Mouse (Mus musculus) embryonic facial prominence, embryonic 15.5 days (tissue): Measurements from ENCODE around the gene Zfp408. TPM values are rescaled to one million over a fixed set of nuclear protein-coding genes. Genes with fewer than 3 reads are reported as not detected.

Experiments used
- ATAC-seq: fragments of 200-750 bp; cut with Nextera tagmentation; 2 replicates; pipeline ENCODE4 v1.8.0; 2017; ENCODE audit warnings: low read depth, moderate TSS enrichment; ENCODE audit not compliant: insufficient number of reproducible peaks, low FRiP score, low TSS enrichment
- H3K27ac ChIP-seq: fragments of 300-500 bp; sonication (generic); replicated peaks from 2 replicates; pipeline ENCODE4 v1.5.1; 2015; ENCODE audit warnings: mild to moderate bottlenecking, inconsistent platforms
- H3K27me3 ChIP-seq: fragments of 300-500 bp; sonication (generic); 2 replicates; pipeline ENCODE4 v1.6.1; 2015; ENCODE audit warnings: inconsistent platforms
- H3K36me3 ChIP-seq: fragments of 300-500 bp; sonication (generic); 2 replicates; pipeline ENCODE4 v1.6.1; 2015; ENCODE audit warnings: mild to moderate bottlenecking, inconsistent platforms
- H3K4me1 ChIP-seq: fragments of 300-500 bp; sonication (generic); 2 replicates; pipeline ENCODE4 v1.6.1; 2015; ENCODE audit warnings: inconsistent platforms
- H3K4me2 ChIP-seq: fragments of 300-500 bp; sonication (generic); replicated peaks from 2 replicates; pipeline ENCODE4 v1.6.1; 2015; ENCODE audit warnings: mild to moderate bottlenecking, inconsistent platforms
- H3K4me3 ChIP-seq: fragments of 300-500 bp; sonication (generic); replicated peaks from 2 replicates; pipeline ENCODE4 v1.5.1; 2015; ENCODE audit warnings: mild to moderate bottlenecking, inconsistent platforms
- H3K9ac ChIP-seq: fragments of 300-500 bp; sonication (generic); 2 replicates; pipeline ENCODE4 v1.6.1; 2015; ENCODE audit warnings: inconsistent platforms
- H3K9me3 ChIP-seq: fragments of 300-500 bp; sonication (generic); replicated peaks from 2 replicates; pipeline ENCODE4 v1.6.1; 2016; ENCODE audit warnings: inconsistent platforms
- whole genome bisulfite sequencing: fragments of 180-500 bp; shearing (Covaris S2); methylation state at CpG from one replicate; pipeline ENCODE4 v1.1.7; 2015; 5-methylcytosine and 5-hydroxymethylcytosine counted together
- polyA plus RNA-seq: library from polyadenylated mRNA; unstranded; fragments of >200 nt; fragmentation: Nextera tagmentation; extraction: Ambion mirVana; gene quantifications from 2 replicates; pipeline ENCODE4 v1.2.1, GENCODE M21; 2015

Gene Zfp408
- 9.2 and 13.2 TPM in 2 replicates for polyA plus RNA-seq

DNA sequence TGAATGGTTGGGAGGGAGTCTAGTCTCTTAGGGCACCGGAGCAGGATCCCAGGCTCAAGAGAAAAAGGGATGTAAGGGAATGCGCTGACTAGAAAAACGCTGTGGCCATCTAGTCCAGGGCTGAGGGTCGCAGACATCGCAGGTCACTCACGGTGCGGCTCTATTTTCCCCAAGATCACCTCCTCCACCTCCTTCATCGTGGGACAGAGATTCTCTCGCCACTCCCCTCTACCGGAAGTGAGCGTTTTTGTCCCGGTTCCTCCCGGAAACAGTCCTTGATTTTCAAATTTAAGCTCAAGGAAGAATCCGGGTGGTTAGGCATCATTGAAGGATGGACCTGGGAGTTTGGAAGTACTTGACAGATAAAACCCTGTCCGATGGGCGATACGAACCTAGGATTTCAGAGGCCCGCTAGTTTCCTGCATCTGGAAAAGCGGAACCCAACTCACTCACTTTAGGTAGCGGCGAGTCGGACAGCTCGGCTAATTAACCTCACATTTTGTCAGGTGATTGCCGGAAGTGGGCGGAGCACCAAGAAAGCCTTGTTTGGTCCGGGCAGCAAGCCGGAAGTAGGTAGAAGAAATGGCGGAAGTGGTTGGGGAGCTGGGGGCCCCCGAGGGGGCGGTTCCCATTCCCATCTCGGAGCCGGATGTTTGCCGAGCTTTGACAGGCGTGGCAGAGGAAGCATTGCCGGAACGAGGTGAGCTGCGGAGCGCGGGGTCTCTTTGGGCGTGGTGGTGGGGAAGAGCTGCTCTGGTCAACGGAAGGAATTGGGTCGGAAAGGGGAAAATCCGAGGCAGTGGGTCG is at the start of gene Zfp408, which contains the start of gene Arhgap1:
Gene Zfp408 (minus strand): TSS at position 239 of the 807 bp plus-strand sequence.
Gene Arhgap1 (plus strand): TSS at position 308 of the 807 bp plus-strand sequence.
- Histone ChIP-seq H3K4me3 (peak within 1 kb of the TSS; percentile 74), H3K9me3 (no peaks in the 10 kb centered on the region), H3K4me2 (peak within 1 kb of the TSS; percentile 94), H3K9ac (peak within 1 kb of the TSS; percentile 89), H3K27me3 (no peaks in the 10 kb centered on the region), H3K4me1 (peaks cover 28% of the 10 kb centered on the region), H3K27ac (peak within 1 kb of the TSS; percentile 96), H3K36me3 (peaks cover 47% of the 10 kb centered on the region)
- peak; percentile 92 for ATAC-seq
- under 1% methylated on average over 44 of the region's 44 CpGs for WGBS

DNA sequence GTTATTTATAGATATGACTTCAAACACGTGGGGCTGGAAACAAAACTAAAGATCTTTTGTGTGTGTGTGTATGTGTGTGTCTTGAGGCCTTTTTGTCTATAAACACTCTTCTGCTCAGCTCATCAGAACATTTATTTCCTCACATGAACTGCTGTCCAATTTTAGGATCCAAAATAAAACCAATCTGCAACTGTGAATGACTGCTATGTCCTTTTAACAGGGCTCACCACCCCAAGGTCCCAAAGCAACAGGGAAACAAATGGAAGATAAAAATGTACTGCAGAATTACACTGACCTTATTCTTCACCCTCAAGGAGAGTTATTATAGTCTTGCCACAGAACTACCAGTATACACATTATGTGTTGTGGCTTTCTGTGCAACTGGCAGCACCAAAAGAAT is 49.6 kb upstream of the Zfp408 start:
- Histone ChIP-seq H3K27ac (no peak overlapping the region), H3K36me3 (0 out of 2 replicates have a peak, but pooled peaks cover 5% of the 10 kb centered on the region), H3K4me2 (no peak overlapping the region), H3K4me1 (no peaks in the 10 kb centered on the region), H3K4me3 (no peak overlapping the region), H3K9ac (no peak overlapping the region), H3K9me3 (no peaks in the 10 kb centered on the region), H3K27me3 (no peaks in the 10 kb centered on the region)
- no peak for ATAC-seq
- WGBS, result 73% methylated on average over 1 of the region's 1 CpGs

DNA sequence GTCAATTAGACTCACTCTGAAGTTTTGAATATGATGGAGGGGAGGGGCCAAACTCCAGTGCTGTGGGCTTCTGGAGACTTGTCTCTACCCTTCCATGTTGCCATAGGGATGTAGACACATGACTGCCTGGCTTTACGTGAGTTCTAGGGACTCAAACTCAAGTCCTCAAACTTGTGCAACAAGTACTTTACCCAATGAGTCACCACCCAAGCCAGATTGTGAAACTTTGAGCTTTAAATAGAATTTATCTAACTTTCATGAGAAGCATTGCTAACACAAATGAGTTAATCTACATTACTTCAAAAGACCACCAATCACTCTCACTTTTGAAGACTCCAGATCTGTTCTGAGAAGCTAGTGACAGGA is 46.6 kb upstream of the Zfp408 start:
- WGBS, result 76% methylated on average over 1 of the region's 1 CpGs
- Histone ChIP-seq H3K27ac (no peak overlapping the region), H3K36me3 (peaks cover 15% of the 10 kb centered on the region; the same call in 1 of the 2 replicates), H3K9me3 (no peaks in the 10 kb centered on the region), H3K4me3 (no peak overlapping the region), H3K9ac (no peak overlapping the region), H3K4me1 (no peaks in the 10 kb centered on the region), H3K4me2 (no peak overlapping the region), H3K27me3 (no peaks in the 10 kb centered on the region)
- no peak for ATAC-seq

- 79% methylated on average over 10 of the region's 10 CpGs for WGBS
- Histone ChIP-seq H3K9ac (no peak overlapping the region), H3K27ac (no peak overlapping the region), H3K36me3 (peaks cover 15% of the 10 kb centered on the region; the same call in 1 of the 2 replicates), H3K27me3 (no peaks in the 10 kb centered on the region), H3K9me3 (no peaks in the 10 kb centered on the region), H3K4me1 (no peaks in the 10 kb centered on the region), H3K4me2 (no peak overlapping the region), H3K4me3 (no peak overlapping the region)
- no peak for ATAC-seq
Observed at GRCm38 (mm10) chr2:91695436-91696224, 46.0 kb upstream of the Zfp408 start.

- no peaks in the 10 kb centered on the region for H3K27me3 ChIP-seq
- H3K4me3 ChIP-seq, result no peak overlapping the region
- H3K4me1 ChIP-seq, result no peaks in the 10 kb centered on the region
- no peak overlapping the region for H3K4me2 ChIP-seq
- no peak overlapping the region for H3K27ac ChIP-seq
- no peaks in the 10 kb centered on the region for H3K9me3 ChIP-seq
- ATAC-seq, result no peak
- WGBS, result 80% methylated on average over 7 of the region's 7 CpGs
- H3K36me3 ChIP-seq, result peaks cover 46% of the 10 kb centered on the region
- H3K9ac ChIP-seq, result no peak overlapping the region
Observed at GRCm38 (mm10) chr2:91689452-91689851, 39.9 kb upstream of the Zfp408 start.

DNA sequence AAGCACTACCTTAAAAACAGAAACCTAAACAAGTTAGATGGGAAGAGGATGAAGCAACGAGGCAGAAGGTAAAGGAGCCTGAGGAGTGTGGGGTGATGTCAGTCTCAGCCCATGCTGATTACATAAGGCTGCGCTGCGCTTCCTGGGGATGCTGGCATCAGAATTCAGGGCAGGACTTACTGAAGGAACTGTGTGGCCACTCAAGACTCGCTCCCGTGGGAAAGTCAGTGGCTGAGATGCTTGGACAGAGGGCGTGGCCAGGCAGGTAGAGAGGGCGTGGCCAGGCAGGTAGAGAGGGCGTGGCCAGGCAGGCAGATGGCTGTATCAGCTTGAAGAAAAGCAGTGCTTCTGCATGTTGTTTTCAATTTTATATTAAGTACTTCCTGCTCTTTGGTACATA is 34.3 kb upstream of the Zfp408 start:
- Histone ChIP-seq H3K27me3 (no peaks in the 10 kb centered on the region), H3K9ac (no peak overlapping the region), H3K4me1 (no peaks in the 10 kb centered on the region), H3K36me3 (peaks cover 69% of the 10 kb centered on the region), H3K9me3 (no peaks in the 10 kb centered on the region), H3K4me3 (no peak overlapping the region), H3K27ac (no peak overlapping the region), H3K4me2 (no peak overlapping the region)
- no peak for ATAC-seq
- WGBS, result 76% methylated on average over 8 of the region's 8 CpGs

GRCm38 (mm10) chr2:91682850-91683249 is 33.3 kb upstream of the Zfp408 start:
- WGBS, result 42% methylated on average over 4 of the region's 4 CpGs
- Histone ChIP-seq H3K9ac (no peak overlapping the region), H3K27me3 (no peaks in the 10 kb centered on the region), H3K4me2 (no peak overlapping the region), H3K27ac (no peak overlapping the region), H3K9me3 (no peaks in the 10 kb centered on the region), H3K36me3 (peaks cover 72% of the 10 kb centered on the region), H3K4me3 (no peak overlapping the region), H3K4me1 (no peaks in the 10 kb centered on the region)
- ATAC-seq, result 0 out of 2 replicates have a peak, but pooled peaks have one; percentile 43

DNA sequence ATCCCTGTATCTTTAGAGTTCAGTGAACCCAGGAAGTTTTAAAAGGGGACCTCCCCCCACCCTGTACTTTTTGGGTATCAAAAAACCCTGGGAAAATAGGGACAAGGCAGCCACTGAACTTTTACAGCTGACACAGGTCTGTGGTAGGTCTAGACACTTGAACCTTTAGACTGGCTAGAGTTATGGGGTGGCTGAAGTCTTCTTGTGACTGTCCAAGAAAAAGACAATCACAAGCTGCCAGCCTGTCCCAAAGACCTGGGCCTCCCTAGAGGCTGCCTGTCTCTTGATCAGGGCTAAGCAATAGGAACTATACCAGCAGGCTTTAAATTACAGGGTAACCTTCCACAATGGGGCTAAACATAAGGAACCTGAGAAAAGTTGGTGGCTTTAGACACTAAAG is 27.4 kb upstream of the Zfp408 start:
- no peaks in the 10 kb centered on the region for H3K27me3 ChIP-seq
- ATAC-seq, result no peak
- H3K4me2 ChIP-seq, result no peak overlapping the region
- no peaks in the 10 kb centered on the region for H3K9me3 ChIP-seq
- H3K4me1 ChIP-seq, result no peaks in the 10 kb centered on the region
- no peak overlapping the region for H3K4me3 ChIP-seq
- H3K9ac ChIP-seq, result no peak overlapping the region
- peaks cover 88% of the 10 kb centered on the region for H3K36me3 ChIP-seq
- H3K27ac ChIP-seq, result no peak overlapping the region; the same call in 1 of the 2 replicates

GRCm38 (mm10) chr2:91676420-91676819 is 26.8 kb upstream of the Zfp408 start:
- H3K9me3 ChIP-seq, result no peaks in the 10 kb centered on the region
- no peak overlapping the region for H3K4me2 ChIP-seq
- H3K4me3 ChIP-seq, result no peak overlapping the region
- peaks cover 90% of the 10 kb centered on the region for H3K36me3 ChIP-seq
- H3K9ac ChIP-seq, result no peak overlapping the region
- H3K27ac ChIP-seq, result no peak overlapping the region
- whole genome bisulfite sequencing, result 71% methylated on average over 2 of the region's 2 CpGs
- H3K4me1 ChIP-seq, result no peaks in the 10 kb centered on the region
- no peaks in the 10 kb centered on the region for H3K27me3 ChIP-seq
- no peak for ATAC-seq

- no peak overlapping the region for H3K4me3 ChIP-seq
- ATAC-seq, result no peak
- 75% methylated on average over 5 of the region's 5 CpGs for WGBS
- peaks cover 91% of the 10 kb centered on the region for H3K36me3 ChIP-seq
- H3K27me3 ChIP-seq, result no peaks in the 10 kb centered on the region
- H3K27ac ChIP-seq, result no peak overlapping the region
- H3K9me3 ChIP-seq, result no peaks in the 10 kb centered on the region
- H3K4me1 ChIP-seq, result no peaks in the 10 kb centered on the region
- no peak overlapping the region for H3K9ac ChIP-seq
- H3K4me2 ChIP-seq, result no peak overlapping the region
Observed at GRCm38 (mm10) chr2:91674895-91675294, 25.3 kb upstream of the Zfp408 start.

GRCm38 (mm10) chr2:91673587-91673986 is 24.0 kb upstream of the Zfp408 start:
- Histone ChIP-seq H3K9me3 (no peaks in the 10 kb centered on the region), H3K4me3 (no peak overlapping the region), H3K27me3 (no peaks in the 10 kb centered on the region), H3K4me2 (no peak overlapping the region), H3K4me1 (no peaks in the 10 kb centered on the region), H3K27ac (no peak overlapping the region), H3K36me3 (peaks cover 94% of the 10 kb centered on the region), H3K9ac (no peak overlapping the region)
- 88% methylated on average over 2 of the region's 2 CpGs for WGBS
- no peak for ATAC-seq
